Mouse (Mus musculus): ENCODE measurements around the gene Rgs3.
A peak's percentile ranks its signal among the peaks of the same experiment; 100 is the strongest.

The Rgs3 gene

DNA sequence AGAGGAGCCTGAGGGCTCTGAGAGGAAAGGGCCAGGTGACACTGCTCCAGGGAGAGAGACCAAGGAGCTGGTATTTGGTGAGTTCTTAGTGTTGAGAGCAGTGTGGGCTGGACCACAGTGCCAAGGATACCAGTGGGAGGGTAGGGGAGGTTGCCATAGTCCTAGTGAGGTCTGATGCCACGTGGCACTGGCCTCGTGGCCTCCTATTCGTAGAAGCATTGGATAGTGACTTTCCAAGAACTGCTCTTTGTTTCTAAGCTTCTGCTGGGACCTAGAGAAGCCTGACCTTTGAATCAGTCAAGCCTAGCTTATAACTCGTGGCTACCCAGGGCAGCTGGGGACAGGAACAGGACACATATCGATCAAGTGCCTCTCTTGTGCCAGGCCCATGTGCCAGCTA is 164.1 kb downstream of the Rgs3 start:
- no peak for DNase-seq (ENCODE audit: low spot score in 2 of 2)

DNA sequence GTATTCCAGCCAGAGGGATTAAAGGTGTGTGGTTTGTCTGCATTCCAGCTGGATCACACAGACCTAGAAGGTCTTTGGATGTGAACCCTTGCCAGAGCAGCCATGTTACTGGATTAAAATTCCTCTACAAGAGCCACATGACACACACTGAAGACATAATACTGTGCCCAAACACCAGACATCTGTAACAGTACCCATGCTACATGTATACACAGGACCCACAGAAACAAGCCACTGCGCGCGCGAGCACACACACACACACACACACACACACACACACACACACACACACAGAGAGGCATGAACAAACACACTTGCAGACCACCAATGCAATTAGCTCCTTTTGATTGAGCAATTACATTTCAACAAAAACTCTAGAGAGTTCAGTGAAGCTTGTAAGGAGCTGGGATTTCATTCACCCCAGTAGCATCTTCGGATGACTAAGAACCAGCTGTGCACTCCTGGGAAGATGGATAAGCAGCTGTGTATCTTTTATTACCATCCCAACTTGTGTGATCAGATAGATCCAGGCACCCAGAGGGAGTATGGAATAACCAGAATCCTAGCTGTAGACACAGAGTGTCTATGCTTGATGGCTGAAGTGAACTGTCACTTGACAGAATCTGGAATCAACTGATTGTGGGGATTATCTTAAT is 166.8 kb downstream of the Rgs3 start:
- DNase-seq (ENCODE audit: low spot score in 2 of 2) = no peak

DNA sequence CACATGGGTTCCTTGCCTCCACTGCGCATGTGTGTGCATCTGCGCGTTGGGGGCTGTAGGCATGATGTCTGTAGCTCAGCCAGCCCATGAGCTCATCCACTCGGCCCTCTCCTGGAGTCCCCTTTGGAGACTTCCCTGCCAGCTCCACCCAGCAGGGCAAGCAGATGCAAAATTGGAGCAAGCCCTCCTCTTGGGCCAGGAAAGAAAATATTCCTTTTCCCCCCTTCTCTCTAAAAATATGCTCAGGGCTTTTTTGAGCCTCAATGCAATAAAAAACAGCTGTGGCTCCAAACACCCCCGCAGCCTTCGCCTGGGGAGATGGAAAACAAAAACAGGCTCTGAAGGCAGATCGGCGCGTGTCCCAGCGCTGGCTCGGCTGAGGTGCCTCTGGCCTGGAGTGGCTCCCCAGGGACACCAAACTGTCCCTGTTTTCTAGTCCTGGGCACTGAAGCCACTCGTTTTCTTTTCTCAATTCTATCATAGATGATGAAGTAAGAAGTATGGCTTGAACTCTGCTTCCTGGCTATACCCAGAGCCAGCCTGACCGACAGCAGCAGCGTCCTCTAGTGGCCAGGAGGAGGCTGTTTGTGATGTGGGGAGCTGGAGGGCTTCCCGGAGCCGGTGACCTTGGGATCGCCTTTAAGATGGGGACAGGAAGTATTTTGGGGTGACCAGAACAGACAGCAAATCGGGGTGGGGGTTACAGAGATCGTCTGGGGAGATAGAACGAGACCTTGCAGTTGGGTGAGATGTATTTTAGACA is 168.1 kb downstream of the Rgs3 start:
- DNase-seq (ENCODE audit: low spot score in 2 of 2) = peak in 1 of 2 experiments; percentile 19

DNA sequence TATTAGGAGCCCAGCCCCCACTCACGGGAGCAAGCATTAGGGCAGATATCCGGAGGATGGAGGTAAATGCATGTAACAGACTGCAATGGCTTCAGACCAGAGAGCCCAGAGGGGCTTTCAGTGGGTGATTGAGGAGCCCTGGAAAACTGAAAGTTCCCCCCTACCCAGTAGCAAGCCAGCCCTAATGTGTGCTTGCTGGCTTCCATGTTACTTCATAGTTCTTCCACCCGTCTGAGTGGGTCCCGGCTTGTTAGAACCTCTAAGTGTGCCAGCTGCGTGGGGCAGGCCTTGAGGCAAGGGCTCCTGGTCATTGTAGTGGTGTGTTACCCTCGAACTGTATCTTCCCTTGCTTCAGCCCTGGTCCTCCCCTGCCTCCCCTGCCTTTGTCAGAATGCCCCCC is 168.8 kb downstream of the Rgs3 start:
- DNase-seq (ENCODE audit: low spot score in 2 of 2) = no peak

DNA sequence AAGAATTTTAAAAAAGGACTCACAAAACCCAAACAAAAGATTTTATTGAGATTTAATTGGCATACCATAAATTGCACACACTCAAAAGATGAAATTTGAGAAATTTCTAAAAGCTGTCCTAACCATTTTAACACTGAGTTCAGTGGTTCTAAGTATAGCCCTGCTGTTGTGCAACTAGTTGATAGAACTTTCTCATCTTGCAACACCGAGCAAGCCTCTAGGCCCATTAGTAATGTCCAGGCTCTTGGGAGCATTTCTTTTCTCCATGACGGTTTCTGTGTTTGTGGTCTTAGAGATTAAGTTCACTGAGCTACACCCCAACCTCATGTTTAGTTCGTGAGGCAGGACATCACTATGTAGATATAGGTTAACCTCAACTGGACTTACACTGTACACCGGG is 169.5 kb downstream of the Rgs3 start:
- DNase-seq (ENCODE audit: low spot score in 2 of 2) = no peak

DNA sequence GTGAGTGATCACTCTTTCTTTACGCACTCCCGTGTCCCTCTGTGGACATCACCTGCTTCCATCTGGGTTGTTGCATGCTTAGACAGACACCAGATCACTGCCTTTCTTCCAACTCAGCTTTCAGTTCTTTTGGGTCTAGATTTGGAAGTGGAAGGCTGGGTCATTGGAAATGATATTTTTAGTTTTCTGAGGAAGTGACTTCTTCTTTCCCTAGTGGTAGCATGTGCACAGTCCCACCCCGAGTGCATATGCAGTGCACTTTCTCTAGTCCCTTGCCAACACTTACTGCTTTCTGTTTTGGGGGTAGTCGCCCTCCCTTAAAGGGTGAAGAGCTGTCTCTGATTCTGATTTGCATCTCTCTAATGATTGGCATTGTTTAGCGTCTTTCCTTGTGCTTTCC is 170.3 kb downstream of the Rgs3 start:
- no peak for DNase-seq (ENCODE audit: low spot score in 2 of 2)

DNA sequence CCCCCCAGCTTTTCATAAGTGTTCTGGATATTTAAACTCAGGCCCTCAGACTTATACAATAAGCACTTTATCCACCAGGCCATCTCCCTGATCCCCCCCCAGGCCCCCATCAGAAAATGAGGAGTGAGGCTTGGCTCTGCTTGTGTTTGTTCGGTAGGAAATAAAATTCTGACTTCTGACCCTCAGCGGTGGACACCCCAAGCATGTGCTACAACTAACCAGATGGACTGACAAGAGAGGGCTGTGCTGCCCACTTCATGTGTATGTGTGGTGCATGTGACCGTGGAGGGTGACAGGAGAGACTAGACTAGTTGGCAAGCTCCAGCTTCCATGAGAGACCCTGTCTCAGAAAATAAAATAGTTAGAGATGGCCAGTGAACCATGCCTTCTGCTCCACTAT is 171.2 kb downstream of the Rgs3 start:
- DNase-seq (ENCODE audit: low spot score in 2 of 2) = no peak

DNA sequence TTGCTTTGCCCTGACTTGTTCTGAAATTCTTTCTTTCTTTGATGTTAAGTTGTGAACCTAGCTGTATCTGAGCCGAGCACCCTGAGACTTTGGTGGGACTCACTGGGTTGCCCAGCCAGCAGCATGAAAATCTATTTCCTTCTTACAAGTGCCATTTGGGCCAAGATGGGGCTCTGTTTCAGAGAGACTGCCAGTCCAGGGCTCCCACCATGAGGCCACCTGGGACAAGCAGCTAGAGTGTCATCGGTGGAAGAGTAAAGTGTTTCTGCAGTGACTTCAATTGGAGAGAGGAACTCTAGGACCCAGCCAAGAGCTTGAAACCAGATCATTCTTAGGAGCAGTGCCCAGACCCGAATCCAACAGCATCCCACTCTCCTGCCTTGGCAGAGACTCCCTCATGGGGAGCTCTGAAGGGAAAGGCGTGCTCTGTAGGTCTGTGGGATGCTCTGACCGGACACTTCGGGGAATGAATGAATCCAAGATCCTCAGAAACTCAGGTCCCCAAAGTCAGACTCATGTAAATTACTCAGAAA is 171.9 kb downstream of the Rgs3 start:
- DNase-seq (ENCODE audit: low spot score in 2 of 2) = no peak

DNA sequence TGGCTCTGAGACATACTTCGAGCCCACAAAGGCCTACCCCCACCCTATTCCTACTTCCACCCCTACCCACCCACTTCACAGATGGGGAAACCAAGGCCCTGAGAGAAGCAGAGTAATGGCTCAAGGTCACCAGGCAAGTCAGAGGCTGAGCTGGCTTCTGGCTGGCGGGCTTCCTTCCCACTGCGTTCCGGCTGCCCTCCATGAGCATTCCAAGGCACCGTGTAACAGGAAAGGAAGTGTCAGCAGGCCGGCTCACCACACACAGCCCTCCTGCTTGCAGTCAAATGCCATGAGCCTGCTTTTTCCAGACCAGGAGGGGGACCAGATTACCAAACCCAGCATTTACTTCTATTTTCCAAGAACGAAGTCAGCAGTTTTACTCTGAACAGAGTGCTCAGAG is 172.4 kb downstream of the Rgs3 start:
- DNase-seq (ENCODE audit: low spot score in 2 of 2) = no peak

DNA sequence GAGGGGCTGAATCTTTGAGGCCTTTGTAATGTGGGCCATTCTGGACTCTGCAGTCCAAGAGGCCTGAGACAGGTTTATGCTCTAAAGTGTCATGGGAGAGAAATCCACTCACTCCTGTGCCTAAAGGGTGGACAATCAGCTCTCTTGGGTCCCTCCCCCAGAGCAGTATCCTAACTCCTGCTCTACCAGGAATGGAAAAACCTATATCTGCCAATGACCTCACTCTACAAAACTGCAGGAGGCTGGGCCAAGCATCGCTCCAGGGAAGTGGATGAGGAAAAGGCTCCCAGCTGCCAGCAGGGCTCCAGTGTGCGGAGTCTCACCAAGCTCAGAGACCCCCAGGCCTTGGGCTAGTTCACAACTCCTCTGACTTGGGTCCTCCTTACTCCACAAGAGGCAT is 173.2 kb downstream of the Rgs3 start:
- no peak for DNase-seq (ENCODE audit: low spot score in 2 of 2)

DNA sequence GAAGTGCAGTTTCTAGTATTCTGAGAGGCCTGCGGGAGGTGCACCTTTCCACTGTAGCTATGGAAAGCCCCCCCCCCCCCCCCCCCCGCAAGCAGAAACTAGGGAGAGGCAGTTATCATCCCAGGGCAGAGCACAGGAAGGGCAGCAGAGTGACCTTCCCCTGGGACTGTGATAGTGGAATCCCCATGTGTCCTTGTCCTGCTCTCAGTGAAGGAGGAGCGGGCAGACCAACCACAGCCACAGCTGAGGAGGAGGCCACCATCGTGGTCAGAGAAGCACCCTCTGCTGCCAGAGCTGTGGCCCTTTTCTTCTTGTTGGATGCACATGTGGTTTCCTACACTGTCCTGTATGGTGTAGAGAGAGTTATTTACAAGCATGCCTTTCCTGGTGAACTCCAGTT is 174.3 kb downstream of the Rgs3 start:
- no peak for DNase-seq (ENCODE audit: low spot score in 2 of 2)

DNA sequence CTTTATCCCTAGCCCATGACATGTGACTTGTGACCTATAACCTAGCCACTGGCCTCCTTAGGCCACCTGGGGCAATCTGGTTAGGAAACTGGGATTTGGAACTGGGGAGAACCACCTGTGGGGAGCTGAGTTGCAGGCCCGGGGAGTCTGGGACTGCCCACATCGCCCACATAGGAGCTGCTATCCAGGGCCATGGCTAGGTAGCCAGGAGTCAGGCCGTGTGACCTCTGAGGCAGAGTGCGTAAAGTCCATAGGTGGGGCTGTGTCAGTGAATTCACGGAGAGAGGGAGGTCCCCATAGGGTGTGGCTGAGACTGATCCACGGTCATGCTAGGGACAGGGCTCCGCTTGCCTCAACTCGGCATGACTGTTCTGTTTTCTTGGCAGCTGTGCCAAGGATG is 175.6 kb downstream of the Rgs3 start:
- no peak for DNase-seq (ENCODE audit: low spot score in 2 of 2)

DNA sequence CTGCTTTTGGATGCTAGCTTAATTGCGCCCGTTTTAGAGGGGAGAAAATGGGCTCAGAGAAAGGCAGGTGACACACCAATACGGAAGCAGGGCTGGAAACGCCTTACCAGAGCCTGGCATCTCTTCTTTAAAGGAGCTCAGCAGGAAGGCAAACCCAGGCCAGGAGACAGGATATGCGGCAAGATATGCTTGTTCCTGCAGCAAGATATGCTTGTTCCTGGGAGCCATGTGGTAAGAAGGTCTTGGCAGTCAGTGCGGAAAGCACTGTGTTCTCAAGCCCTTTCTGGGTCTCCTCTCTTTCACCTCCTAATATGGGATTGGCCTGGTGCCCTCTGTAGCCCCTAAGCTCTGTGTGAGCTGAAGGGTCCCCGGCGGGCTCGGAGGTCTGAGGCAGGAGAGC is 176.2 kb downstream of the Rgs3 start:
- DNase-seq (ENCODE audit: low spot score in 2 of 2) = no peak

DNA sequence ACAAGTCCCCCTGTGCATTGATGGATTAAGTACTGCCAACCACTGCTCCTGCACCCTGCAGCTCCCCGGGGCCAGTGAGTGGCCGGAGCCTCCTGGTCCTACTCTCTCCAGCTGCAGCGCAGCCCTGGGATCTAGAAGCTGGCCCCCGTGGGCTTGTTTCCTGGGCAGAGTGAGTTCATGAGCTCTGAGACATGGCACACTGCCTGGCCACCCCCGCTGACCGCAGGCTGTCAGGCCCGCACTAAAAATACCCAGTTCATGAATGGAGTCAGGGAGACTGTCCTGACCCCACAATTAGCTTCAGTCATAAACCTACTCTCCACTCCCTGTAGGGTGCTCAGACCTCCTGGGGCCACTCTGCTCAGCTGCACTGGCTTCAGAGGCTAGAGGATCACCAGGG is 176.8 kb downstream of the Rgs3 start:
- no peak for DNase-seq (ENCODE audit: low spot score in 2 of 2)

DNA sequence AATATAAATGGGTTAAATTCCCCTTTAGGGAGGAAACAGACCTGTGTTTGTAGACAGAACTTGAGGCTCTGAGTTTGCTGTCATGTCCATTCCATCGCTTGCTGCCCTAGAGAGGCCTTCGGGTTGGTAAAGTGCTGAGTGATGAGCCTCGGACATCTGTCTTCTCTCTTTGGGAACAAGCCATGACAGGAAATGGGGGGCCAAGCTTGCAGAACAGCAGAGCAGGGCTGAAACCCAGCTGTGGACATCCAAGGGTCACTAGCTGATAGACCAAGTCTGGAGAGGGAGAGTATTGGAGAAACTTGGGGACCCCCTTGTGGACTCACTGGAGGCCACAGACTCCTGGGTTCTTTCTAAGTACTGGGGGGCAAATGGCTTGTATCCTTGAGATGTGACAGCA is 177.3 kb downstream of the Rgs3 start:
- no peak for DNase-seq (ENCODE audit: low spot score in 2 of 2)

DNA sequence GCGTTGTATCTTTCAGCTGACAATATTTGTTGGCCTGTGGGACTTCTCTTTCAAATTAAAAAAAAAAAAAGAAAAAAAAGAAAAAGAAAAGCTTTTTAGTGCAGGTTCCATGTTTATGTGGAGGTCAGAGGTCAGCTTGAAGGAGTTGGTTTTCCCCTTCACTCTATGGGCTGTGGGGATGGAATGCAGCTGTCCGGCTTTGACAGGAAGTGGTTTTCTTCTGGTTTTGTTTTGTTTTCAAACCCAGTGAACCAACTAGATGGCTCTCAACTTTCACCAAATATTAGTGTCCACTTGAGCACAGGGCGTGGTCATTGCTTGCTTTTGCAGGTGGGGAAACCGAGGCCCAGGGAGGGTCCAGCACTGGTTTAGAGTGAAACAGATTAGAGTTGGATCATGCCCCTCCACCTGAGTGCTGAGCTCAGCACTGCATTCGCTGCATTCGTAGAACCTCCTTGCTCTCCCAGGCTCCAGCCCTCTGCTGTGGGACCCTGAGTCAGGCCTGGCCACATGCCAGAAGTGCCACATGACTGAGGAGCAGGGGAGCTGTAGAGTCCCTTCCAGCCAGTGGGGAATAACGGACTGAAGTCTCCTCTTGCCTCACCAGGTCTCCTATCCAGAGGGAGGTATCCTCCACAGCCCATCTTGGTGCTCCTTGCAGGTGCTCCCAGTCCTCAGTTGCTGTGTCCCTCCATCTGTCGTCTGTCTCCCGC is 178.5 kb downstream of the Rgs3 start:
- DNase-seq (ENCODE audit: low spot score in 2 of 2) = no peak

DNA sequence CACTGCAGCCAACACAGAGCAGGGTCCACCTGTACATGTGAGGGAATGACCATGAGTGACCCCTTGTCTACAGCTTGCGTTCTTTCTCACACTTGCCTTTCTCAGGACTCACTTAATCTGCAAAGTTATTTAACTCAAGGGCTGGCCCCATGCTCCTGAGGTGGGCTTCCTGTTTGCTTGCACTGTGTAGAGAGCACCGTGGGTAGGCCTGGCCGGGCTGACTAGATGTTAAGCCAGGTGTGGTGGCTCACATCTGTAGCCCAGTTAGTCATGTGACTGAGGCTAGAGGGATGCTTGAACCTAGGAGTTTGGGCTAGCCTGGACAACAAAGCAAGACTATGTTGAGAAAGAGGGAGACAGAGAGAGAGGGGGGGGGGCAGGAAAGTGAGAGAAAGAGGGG is 179.3 kb downstream of the Rgs3 start:
- DNase-seq (ENCODE audit: low spot score in 2 of 2) = no peak

DNA sequence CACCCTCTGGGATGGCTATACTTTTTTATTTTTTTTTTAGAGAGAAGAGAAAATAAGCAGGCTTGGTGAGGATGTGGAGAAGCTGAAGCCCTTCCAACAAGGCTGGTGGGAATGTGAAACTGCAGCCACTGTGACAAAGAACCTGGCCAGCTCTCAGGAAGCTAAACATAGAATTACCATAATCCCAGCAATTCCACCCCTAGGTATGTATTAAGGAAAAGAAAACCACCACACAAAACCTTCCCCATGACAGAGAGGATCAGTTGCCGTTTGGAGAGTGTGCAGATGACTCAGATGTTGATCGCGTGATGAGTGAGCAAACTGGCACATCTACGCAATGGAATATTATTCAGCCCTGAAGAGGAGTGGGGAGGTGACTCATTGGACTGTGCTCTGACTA is 179.9 kb downstream of the Rgs3 start:
- DNase-seq (ENCODE audit: low spot score in 2 of 2) = no peak

DNA sequence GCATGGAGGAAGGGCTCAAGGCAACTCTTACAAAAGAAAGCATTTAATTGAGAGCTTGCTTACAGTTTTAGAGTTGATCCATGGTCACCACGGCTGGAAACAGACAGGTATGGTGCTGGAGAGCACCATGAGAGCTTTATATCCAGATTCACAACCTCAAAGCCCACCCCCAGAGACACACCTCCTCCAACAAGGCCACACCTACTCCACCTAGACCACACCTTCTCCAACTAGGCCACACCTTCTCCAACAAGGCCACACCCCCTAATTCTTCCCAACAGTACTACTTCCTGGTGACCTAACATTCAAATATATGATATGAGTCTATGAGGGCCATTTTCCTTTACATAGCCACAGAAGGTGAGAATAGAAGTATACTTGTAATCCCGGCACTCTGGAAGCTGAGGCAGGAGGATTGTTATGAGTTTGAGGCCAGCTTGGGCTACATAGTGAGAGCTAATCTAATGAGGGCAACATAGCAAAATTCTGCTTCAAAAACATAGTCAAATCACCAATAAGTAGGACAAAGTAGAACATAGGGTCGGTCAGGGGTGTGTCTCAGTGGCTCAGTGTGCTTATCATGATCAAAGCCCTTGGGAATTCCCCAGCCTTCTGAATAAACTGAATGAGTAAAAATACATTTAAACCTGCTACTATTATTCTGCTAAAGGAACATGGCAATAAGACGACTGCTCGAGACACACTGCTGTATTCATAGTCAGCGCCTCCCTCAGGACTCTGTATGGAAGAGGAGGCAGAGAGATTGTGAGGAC is 180.8 kb downstream of the Rgs3 start:
- no peak for DNase-seq (ENCODE audit: low spot score in 2 of 2)

DNA sequence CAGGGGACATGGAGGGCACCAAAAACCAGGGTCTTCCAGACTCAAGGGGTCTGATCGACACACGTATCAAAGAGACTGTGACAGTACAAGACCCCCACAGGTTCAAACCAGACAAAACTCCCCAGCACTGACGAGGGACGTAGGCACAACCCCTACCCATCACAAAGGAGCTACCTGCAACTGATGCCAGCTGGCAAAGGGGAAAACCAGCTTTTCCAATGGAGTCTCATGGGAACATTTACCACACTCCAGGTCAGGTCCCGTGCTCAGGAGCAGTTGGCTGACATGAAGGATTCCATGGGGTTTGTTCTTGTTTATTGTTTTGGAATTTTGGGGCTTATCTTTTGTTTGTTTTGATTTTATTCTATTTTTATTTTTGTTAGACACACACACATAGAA is 181.4 kb downstream of the Rgs3 start:
- no peak for DNase-seq (ENCODE audit: low spot score in 2 of 2)

DNA sequence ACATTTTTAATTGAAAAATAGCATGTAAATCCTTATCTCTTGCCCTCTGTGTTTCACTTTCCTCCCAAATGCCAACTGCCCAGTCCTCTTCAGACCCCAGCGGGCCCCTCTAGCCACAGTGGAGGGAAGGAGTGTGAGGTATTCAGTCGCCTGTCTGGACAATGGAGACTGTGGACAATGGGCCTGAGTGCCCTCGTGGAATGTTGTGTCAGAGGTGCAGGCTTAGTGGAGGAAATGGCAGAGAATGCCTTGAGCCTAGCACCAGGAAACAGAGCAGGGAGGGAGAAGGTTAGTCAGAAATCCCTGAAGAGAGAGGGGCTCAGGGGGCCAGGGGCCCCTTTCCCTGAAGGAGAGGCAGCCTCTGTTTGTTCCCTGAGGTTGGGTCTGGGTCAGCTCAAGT is 182.0 kb downstream of the Rgs3 start:
- no peak for DNase-seq (ENCODE audit: low spot score in 2 of 2)

All from frontal cortex, postnatal 25 days (tissue).